Mouse (Mus musculus) spleen, postnatal 36 days (tissue): ENCODE measurements around the gene Zglp1.

Experiments
- DNase-seq, 2 experiments: peaks; one replicate each; pipeline ENCODE4 v3.0.0; 2022; ENCODE audit warnings: low spot score in 2 of 2, mixed read lengths in 1 of 2

Zglp1 gene

DNA sequence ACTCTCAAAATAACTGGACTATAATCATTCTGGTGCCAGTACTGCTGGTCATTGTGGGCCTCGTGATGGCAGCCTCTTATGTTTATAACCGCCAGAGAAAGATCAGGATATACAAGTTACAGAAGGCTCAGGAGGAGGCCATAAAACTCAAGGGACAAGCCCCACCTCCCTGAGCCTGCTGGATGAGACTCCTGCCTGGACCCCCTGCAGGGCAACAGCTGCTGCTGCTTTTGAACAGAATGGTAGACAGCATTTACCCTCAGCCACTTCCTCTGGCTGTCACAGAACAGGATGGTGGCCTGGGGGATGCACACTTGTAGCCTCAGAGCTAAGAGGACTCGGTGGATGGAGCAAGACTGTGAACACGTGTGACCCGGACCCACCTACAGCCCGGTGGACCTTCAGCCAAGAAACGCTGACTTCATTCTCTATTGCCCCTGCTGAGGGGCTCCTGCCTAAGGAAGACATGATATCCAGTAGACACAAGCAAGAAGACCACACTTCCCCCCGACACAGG, 39.1 kb downstream of the Zglp1 start:
- no peak for DNase-seq

DNA sequence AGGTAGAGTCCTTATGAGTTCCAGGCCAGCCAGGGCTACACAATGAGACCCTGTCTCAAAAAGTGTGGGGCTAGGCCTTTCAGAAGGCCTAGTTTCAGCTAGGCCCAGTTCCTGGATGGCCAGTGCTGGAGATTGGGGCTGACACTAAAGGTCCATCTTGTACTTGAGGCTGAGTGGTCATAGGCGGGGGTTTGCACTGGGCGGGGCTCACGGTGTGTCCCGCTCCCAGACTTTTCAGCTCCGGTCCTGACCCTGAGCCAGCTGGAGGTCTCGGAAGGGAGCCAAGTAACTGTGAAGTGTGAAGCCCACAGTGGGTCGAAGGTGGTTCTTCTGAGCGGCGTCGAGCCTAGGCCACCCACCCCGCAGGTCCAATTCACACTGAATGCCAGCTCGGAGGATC, 40.0 kb downstream of the Zglp1 start:
- DNase-seq = no peak

DNA sequence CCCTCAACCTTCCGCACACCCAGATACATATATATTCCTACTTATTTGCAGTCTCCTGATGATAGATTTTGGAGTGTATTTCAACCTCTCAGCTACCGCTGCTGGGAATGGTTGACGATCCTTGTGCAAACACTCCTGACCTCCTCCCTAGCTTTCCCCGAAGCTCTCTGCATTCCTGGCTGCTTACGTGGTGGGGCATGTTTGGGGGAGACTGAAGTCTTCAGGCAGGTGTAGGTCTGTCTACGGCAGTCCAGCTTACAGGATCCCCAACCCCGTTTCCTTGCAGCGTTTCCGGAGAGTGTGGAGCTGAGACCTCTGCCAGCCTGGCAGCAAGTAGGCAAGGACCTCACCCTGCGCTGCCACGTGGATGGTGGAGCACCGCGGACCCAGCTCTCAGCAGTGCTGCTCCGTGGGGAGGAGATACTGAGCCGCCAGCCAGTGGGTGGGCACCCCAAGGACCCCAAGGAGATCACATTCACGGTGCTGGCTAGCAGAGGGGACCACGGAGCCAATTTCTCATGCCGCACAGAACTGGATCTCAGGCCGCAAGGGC, 41.6 kb downstream of the Zglp1 start:
- no peak for DNase-seq

- no peak for DNase-seq
These were observed 44.2 kb downstream of the Zglp1 start for GRCm38 (mm10) chr9:21022726-21023125.

- no peak for DNase-seq
These were observed 44.6 kb downstream of the Zglp1 start for GRCm38 (mm10) chr9:21022288-21022687.

DNA sequence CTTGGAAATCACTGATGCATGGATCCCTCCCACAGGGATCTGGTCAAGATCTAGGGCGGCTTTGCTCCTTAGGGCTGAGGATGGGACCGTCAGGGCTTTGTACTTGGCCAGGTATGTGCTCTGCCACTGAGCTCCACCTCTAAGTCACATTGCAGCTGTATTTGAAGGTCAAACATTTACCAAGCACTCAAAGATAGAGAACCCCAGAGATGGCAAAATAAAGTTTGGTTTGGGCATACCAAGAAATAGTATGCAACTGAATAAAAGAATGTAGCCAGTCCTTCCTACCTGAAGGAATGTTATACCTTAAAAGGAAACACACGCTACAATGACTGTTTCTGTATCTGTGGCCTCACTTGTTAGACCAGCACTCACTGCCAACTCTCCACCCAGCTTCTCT, 45.5 kb downstream of the Zglp1 start:
- DNase-seq = no peak

DNA sequence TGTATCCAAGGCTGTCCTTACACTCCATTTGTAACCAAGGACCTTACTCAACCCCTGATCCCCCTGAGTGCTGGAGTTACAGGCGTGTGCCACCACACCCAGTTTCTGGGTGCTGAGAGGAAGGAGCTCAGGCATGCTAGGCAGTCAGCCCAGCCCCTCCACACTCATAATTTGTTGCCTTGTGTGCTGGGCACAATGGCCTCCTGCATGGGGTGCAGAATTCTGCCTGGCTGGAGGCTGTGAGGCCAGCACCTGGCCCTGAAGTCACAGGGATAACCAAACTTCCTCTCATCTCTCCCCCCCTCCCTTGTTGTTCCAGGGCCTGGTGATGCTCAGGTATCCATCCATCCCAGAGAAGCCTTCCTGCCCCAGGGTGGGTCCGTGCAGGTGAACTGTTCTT, 48.3 kb downstream of the Zglp1 start:
- DNase-seq = no peak

- DNase-seq = peak; percentile 31 to 37
These were observed 49.7 kb downstream of the Zglp1 start for GRCm38 (mm10) chr9:21017177-21017575.

DNA sequence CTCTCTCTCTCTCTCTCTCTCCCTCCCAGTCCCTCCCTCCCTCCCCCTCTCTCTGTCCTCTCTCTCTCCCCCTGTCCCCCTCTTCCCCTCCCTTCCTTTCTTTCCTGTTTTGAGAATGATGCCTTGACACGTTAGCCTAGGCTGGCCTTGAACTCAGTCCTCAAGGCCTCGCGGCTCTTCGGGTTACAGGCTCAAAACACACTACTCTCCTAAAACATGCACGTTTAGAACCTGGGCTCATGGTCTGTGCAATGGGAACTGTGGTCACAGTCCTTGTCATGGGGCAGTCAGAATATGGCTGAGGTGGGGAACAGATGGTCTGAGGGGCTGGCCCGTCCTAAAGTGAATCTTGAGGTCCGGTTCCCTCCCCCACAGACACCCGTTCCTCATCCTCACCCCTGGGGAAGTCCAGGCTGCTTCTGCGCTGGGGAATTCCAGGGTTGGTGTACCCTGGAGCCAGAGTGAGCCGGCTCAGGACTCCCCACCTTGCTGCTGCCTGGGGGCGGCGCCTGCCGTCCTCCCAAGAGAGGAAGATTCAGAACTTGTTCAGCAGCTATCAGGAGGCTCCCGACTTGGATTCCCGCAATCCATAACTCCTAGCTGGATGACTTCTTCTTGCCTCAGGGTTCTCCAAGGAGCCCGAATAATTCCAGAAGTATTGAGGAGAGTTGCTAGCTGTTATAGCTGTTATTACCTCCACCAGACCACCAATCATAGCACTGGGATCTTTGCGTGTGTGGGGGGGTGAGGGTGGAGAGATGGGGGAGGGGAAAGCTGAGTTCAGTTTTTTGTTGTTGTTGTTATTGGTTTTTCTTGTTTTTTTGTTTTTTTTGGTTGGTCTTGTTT, 50.3 kb downstream of the Zglp1 start:
- DNase-seq = peak; percentile 40 to 45

- DNase-seq = peak; percentile 85 to 87
These were observed 51.2 kb downstream of the Zglp1 start, which contains the start of gene Icam1 for GRCm38 (mm10) chr9:21015571-21016130. Gene Icam1 (plus strand): TSS chr9:21015985.

- peak; percentile 89 to 92 for DNase-seq
These were observed 52.0 kb downstream of the Zglp1 start for GRCm38 (mm10) chr9:21014691-21015570.
